Mouse (Mus musculus) E14TG2a.4 (cell line): ENCODE results near the gene Csnk2b.

Experiments
- CTCF ChIP-seq: conservative IDR thresholded peaks from 2 replicates; pipeline ENCODE4 v1.5.1; 2014; ENCODE audit warnings: low read length
- NANOG ChIP-seq: IDR thresholded peaks from 2 replicates; pipeline ENCODE4 v1.6.1; 2014; ENCODE audit warnings: borderline replicate concordance, low read length, mixed read lengths
- POU5F1 ChIP-seq: IDR thresholded peaks from 2 replicates; pipeline ENCODE4 v1.6.1; 2014; ENCODE audit warnings: low read length, borderline replicate concordance

GRCm38 (mm10) chr17:35157661-35158175 is 35.9 kb upstream of the Csnk2b start:
- TF ChIP-seq CTCF = no peak
- no peak for TF ChIP-seq POU5F1
- no peak for TF ChIP-seq NANOG
